Mouse (Mus musculus) CH12.LX (cell line): Measurements from ENCODE around the gene Cdc14a. TPM values are rescaled to one million over a fixed set of nuclear protein-coding genes. Genes with fewer than 3 reads are reported as not detected.

Experiments used
- DNase-seq: peaks from one replicate; pipeline ENCODE4 v3.0.0-alpha.2; 2013; ENCODE audit errors: extremely low read depth
- H3K27ac ChIP-seq: 2 replicates; pipeline ENCODE4 v1.5.1; 2012; ENCODE audit warnings: low read depth, mild to moderate bottlenecking, control low read depth, moderate library complexity; ENCODE audit not compliant: insufficient read depth
- H3K27me3 ChIP-seq: replicated peaks from 2 replicates; pipeline ENCODE3; 2012; ENCODE audit warnings: inconsistent platforms
- H3K36me3 ChIP-seq, 2 experiments: replicated peaks in 1 of 2; 2 replicates each; pipeline versions ENCODE3 to v1.6.1; 2012; ENCODE audit warnings: inconsistent platforms in 1 of 2, low read length in 1 of 2, mild to moderate bottlenecking in 1 of 2, mixed read lengths in 1 of 2, moderate library complexity in 1 of 2; ENCODE audit not compliant: control insufficient read depth in 1 of 2, insufficient read depth in 1 of 2
- H3K4me1 ChIP-seq, 2 experiments: 2 replicates each; pipeline ENCODE4 v1.6.1; 2012; ENCODE audit warnings: inconsistent platforms in 1 of 2, moderate library complexity in 1 of 2; ENCODE audit not compliant: insufficient read depth in 2 of 2, control insufficient read depth in 1 of 2
- H3K4me2 ChIP-seq: 2 replicates; pipeline ENCODE4 v1.6.1; 2012; ENCODE audit warnings: low read depth, mild to moderate bottlenecking, control low read depth; ENCODE audit not compliant: poor library complexity, insufficient read depth, severe bottlenecking
- H3K4me3 ChIP-seq, 3 experiments: fragments of 150-350 bp in 1 of 3; sonication (generic) in 1 of 3; replicated peaks in 1 of 3; 2 replicates each; pipeline versions ENCODE3 to v1.5.1; 2011 to 2012; ENCODE audit warnings: low read depth in 2 of 3, low read length in 2 of 3, mild to moderate bottlenecking in 2 of 3, moderate library complexity in 2 of 3, control low read depth in 1 of 3, improper control_type of control experiment in 1 of 3, inconsistent platforms in 1 of 3, mixed read lengths in 1 of 3; ENCODE audit not compliant: poor library complexity in 1 of 3
- H3K79me2 ChIP-seq: replicated peaks from 2 replicates; pipeline ENCODE4 v1.6.1; 2012; ENCODE audit warnings: mild to moderate bottlenecking, moderate library complexity; ENCODE audit not compliant: control insufficient read depth, poor library complexity, insufficient read depth, severe bottlenecking; ENCODE audit errors: extremely low read depth
- H3K9ac ChIP-seq: 2 replicates; pipeline ENCODE4 v1.6.1; 2012; ENCODE audit warnings: low read depth, mild to moderate bottlenecking, control low read depth, moderate library complexity; ENCODE audit not compliant: insufficient read depth
- H3K9me3 ChIP-seq: replicated peaks from 2 replicates; pipeline ENCODE3; 2012; ENCODE audit warnings: low read length, inconsistent platforms, mixed read lengths
- BHLHE40 ChIP-seq: IDR thresholded peaks from 2 replicates; pipeline ENCODE4 v1.6.1; 2011; ENCODE audit warnings: mild to moderate bottlenecking, low read depth, low read length, improper control_type of control experiment
- CTCF ChIP-seq, 2 experiments: IDR thresholded peaks in 1 of 2; conservative IDR thresholded peaks in 1 of 2; 2 replicates each; pipeline ENCODE4 v1.5.1; 2011 to 2012; ENCODE audit warnings: low read depth in 2 of 2, low read length in 2 of 2, improper control_type of control experiment in 1 of 2, inconsistent platforms in 1 of 2, mild to moderate bottlenecking in 1 of 2, moderate library complexity in 1 of 2
- E2F4 ChIP-seq: IDR thresholded peaks from 2 replicates; pipeline ENCODE4 v1.6.1; 2011; ENCODE audit warnings: low read depth, low read length, improper control_type of control experiment; ENCODE audit not compliant: insufficient replicate concordance
- ELF1 ChIP-seq: IDR thresholded peaks from 2 replicates; pipeline ENCODE4 v1.6.1; 2014; ENCODE audit warnings: low read depth, mild to moderate bottlenecking, inconsistent platforms, low read length, improper control_type of control experiment
- EP300 ChIP-seq: IDR thresholded peaks from 2 replicates; pipeline ENCODE4 v1.6.1; 2011; ENCODE audit warnings: low read length, improper control_type of control experiment
- ETS1 ChIP-seq: conservative IDR thresholded peaks from 2 replicates; pipeline ENCODE4 v1.6.1; 2012; ENCODE audit warnings: low read depth, mild to moderate bottlenecking, inconsistent platforms, low read length, improper control_type of control experiment, moderate library complexity
- GABPA ChIP-seq: IDR thresholded peaks from 2 replicates; pipeline ENCODE4 v1.6.1; 2012; ENCODE audit warnings: low read depth, low read length, improper control_type of control experiment, inconsistent platforms; ENCODE audit not compliant: insufficient replicate concordance
- HCFC1 ChIP-seq: IDR thresholded peaks from 2 replicates; pipeline ENCODE4 v1.6.1; 2012; ENCODE audit warnings: low read depth, mild to moderate bottlenecking, inconsistent platforms, low read length, improper control_type of control experiment
- KAT2A ChIP-seq: IDR thresholded peaks from 2 replicates; pipeline ENCODE4 v1.6.1; 2012; ENCODE audit warnings: low read length, improper control_type of control experiment, inconsistent platforms; ENCODE audit not compliant: insufficient replicate concordance
- MAFK ChIP-seq: IDR thresholded peaks from 2 replicates; pipeline ENCODE4 v1.6.1; 2011; ENCODE audit warnings: low read length, improper control_type of control experiment; ENCODE audit not compliant: insufficient replicate concordance
- MAZ ChIP-seq: IDR thresholded peaks from 2 replicates; pipeline ENCODE4 v1.6.1; 2012; ENCODE audit warnings: low read depth, mild to moderate bottlenecking, inconsistent platforms, low read length, improper control_type of control experiment, moderate library complexity
- MEF2A ChIP-seq: IDR thresholded peaks from 2 replicates; pipeline ENCODE4 v1.6.1; 2014; ENCODE audit warnings: low read depth, mild to moderate bottlenecking, inconsistent platforms, low read length, improper control_type of control experiment, borderline replicate concordance
- MXI1 ChIP-seq: IDR thresholded peaks from 2 replicates; pipeline ENCODE4 v1.6.1; 2011; ENCODE audit warnings: mild to moderate bottlenecking, low read depth, low read length, improper control_type of control experiment
- MYC ChIP-seq: IDR thresholded peaks from 2 replicates; pipeline ENCODE4 v1.6.1; 2011; ENCODE audit warnings: low read depth, mild to moderate bottlenecking, improper control_type of control experiment, low read length
- NELFE ChIP-seq: IDR thresholded peaks from 2 replicates; pipeline ENCODE4 v1.6.1; 2011; ENCODE audit warnings: low read depth, low read length, improper control_type of control experiment
- NRF1 ChIP-seq: IDR thresholded peaks from 2 replicates; pipeline ENCODE4 v1.6.1; 2014; ENCODE audit warnings: low read depth, mild to moderate bottlenecking, inconsistent platforms, low read length, improper control_type of control experiment, moderate library complexity
- PAX5 ChIP-seq: IDR thresholded peaks from 2 replicates; pipeline ENCODE4 v1.6.1; 2012; ENCODE audit warnings: low read length, inconsistent platforms, mixed read lengths
- POLR2A ChIP-seq: IDR thresholded peaks from 2 replicates; pipeline ENCODE4 v1.6.1; 2011; ENCODE audit warnings: low read depth, mild to moderate bottlenecking, improper control_type of control experiment, low read length
- POLR2AphosphoS2 ChIP-seq: IDR thresholded peaks from 2 replicates; pipeline ENCODE4 v1.6.1; 2011; ENCODE audit warnings: low read depth, low read length, improper control_type of control experiment
- RAD21 ChIP-seq: IDR thresholded peaks from 2 replicates; pipeline ENCODE4 v1.6.1; 2011; ENCODE audit warnings: low read depth, mild to moderate bottlenecking, low read length, improper control_type of control experiment, moderate library complexity
- RCOR1 ChIP-seq: conservative IDR thresholded peaks from 2 replicates; pipeline ENCODE4 v1.6.1; 2012; ENCODE audit warnings: low read depth, mild to moderate bottlenecking, inconsistent platforms, low read length, improper control_type of control experiment
- SIN3A ChIP-seq: IDR thresholded peaks from 2 replicates; pipeline ENCODE4 v1.6.1; 2012; ENCODE audit warnings: low read length, improper control_type of control experiment, inconsistent platforms
- SMC3 ChIP-seq: IDR thresholded peaks from 2 replicates; pipeline ENCODE4 v1.6.1; 2011; ENCODE audit warnings: low read depth, low read length, improper control_type of control experiment
- TCF12 ChIP-seq: IDR thresholded peaks from 2 replicates; pipeline ENCODE4 v1.6.1; 2014; ENCODE audit warnings: low read depth, mild to moderate bottlenecking, inconsistent platforms, low read length, improper control_type of control experiment
- USF2 ChIP-seq: conservative IDR thresholded peaks from 2 replicates; pipeline ENCODE4 v1.6.1; 2011; ENCODE audit warnings: low read depth, low read length, improper control_type of control experiment
- ZKSCAN1 ChIP-seq: IDR thresholded peaks from 2 replicates; pipeline ENCODE4 v1.6.1; 2012; ENCODE audit warnings: low read depth, inconsistent platforms, low read length, improper control_type of control experiment, borderline replicate concordance
- ZMIZ1 ChIP-seq: IDR thresholded peaks from 2 replicates; pipeline ENCODE4 v1.6.1; 2012; ENCODE audit warnings: low read depth, mild to moderate bottlenecking, inconsistent platforms, low read length, improper control_type of control experiment
- dilution Hi-C: fragments of 300-500 bp; cut with MboI; formaldehyde crosslinking; loops from 2 replicates; pipeline ENCODE4 v1.14.3; 2020; ENCODE audit warnings: low sequenced_read_pairs; ENCODE audit not compliant: extremely low pct_unique_long_range_greater_than_20kb, extremely low pct_ligation_motif_present
- in situ Hi-C: fragments of 300-500 bp; cut with MboI; formaldehyde crosslinking; loops from 3 replicates; pipeline ENCODE4 v1.14.3; 2019; ENCODE audit warnings: low sequenced_read_pairs, low pct_ligation_motif_present, low pct_unique_long_range_greater_than_20kb, mixed read lengths
- polyA plus RNA-seq: library from polyadenylated mRNA; unstranded; fragments of >175 nt; gene quantifications from 2 replicates; pipeline ENCODE4 v1.2.1, GENCODE M21; 2012; ENCODE audit warnings: low read depth; ENCODE audit not compliant: insufficient read length
- total RNA-seq, 2 experiments: library from RNA; depleted of rRNA; stranded (reverse); fragments of 300-350 nt in 1 of 2; fragments of >200 nt in 1 of 2; gene quantifications; 2 replicates each; pipeline ENCODE4 v1.2.3; 2012 to 2014

Cdc14a gene
- total and polyA plus RNA-seq, 3 experiments: 9.4 to 12.1 (median 9.8) TPM

DNA sequence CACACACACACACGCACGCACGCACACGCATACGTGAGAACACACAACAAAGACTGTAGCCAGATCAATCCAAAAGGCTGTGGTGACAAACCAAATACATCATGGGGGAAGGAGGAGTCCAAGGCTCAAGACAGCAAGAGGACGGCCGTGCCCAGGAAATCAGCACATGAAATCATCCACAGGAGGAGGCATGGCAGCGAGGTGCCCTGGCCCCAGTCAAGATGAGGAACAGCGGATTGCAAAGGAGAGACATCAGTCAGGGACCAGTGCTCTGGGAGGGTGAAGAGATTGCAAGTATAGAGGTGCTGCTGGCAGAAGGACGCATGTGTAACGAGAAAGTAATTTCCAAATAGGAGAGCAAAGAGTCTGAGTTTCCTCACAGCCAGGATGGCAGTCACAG is 22.4 kb downstream of the Cdc14a start:
- in situ Hi-C loops: no loop called here
- Histone ChIP-seq H3K4me3 (no peak overlapping the region), H3K9ac (no peak overlapping the region), H3K9me3 (no peaks in the 10 kb centered on the region), H3K27me3 (no peaks in the 10 kb centered on the region), H3K36me3 (peaks cover 35 to 63% of the 10 kb centered on the region in 2 experiments), H3K4me2 (no peak overlapping the region), H3K27ac (no peak overlapping the region), H3K4me1 (peaks cover 0 to 3% of the 10 kb centered on the region in 2 experiments; a peak in 2 of 4 replicates), H3K79me2 (0 out of 2 replicates have a peak, but pooled peaks cover 3% of the 10 kb centered on the region)
- DNase-seq: no peak
- dilution Hi-C loops: no loop called here
- TF ChIP-seq TCF12: no peak
- no peak for TF ChIP-seq SIN3A
- no peak for TF ChIP-seq E2F4
- no peak for TF ChIP-seq POLR2A
- TF ChIP-seq BHLHE40: no peak
- TF ChIP-seq KAT2A: no peak
- no peak for TF ChIP-seq RCOR1
- no peak for TF ChIP-seq MAZ
- no peak for TF ChIP-seq ETS1
- TF ChIP-seq HCFC1: no peak
- no peak for TF ChIP-seq ZKSCAN1
- no peak for TF ChIP-seq NELFE
- no peak for TF ChIP-seq MEF2A
- no peak for TF ChIP-seq RAD21
- TF ChIP-seq MAFK: no peak

DNA sequence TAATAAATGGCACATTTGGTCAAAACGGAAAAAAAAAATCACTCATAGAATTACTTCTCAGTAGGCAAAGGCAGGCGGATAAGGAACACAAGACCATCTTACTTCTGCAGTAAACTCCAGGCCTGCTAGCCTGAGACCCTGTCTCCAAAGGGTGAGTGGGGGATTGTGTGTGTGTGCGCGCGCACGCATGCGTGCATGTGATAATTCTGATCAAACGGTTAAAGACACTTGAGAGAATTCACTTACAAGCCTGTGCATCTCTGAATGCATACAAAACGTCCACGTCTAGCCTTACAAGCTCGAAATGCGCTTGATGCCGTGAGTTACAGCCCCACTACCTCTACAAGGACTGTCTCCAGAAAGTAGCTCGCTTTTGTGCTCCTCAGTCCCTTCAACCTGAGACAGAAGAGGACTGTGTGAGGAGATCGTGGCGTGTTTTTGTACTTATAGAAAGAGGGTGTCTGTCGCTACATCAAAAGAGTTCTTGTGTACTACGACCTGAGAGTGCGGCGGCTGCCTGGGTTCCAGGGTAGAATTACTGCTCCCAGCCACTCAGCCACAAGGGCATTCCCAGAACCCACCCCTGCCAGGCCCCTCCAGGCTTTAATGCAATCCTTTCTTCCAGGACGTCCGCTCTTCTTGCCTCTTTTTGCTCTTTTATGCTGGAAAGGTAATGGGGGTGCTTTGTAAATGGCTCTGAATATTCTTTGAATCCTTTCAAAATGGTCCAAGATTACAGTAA is 24.3 kb downstream of the Cdc14a start:
- H3K27me3 ChIP-seq: no peaks in the 10 kb centered on the region
- H3K79me2 ChIP-seq: no peaks in the 10 kb centered on the region; the same call in 1 of the 2 replicates
- no peak overlapping the region for H3K4me2 ChIP-seq
- in situ Hi-C loops: no loop called here
- H3K36me3 ChIP-seq: peaks cover 30 to 58% of the 10 kb centered on the region in 2 experiments
- no peaks in the 10 kb centered on the region for H3K9me3 ChIP-seq
- no peak overlapping the region for H3K4me3 ChIP-seq
- H3K4me1 ChIP-seq: no peaks in the 10 kb centered on the region
- no peak overlapping the region for H3K9ac ChIP-seq
- TF ChIP-seq E2F4: no peak
- no peak for TF ChIP-seq EP300
- TF ChIP-seq RCOR1: no peak
- no peak for TF ChIP-seq PAX5
- no peak for TF ChIP-seq MEF2A
- TF ChIP-seq ELF1: no peak
- TF ChIP-seq ZMIZ1: no peak
- no peak for TF ChIP-seq USF2
- TF ChIP-seq MXI1: no peak
- no peak for TF ChIP-seq MYC
- no peak for TF ChIP-seq ETS1
- TF ChIP-seq SIN3A: no peak
- TF ChIP-seq TCF12: no peak
- TF ChIP-seq ZKSCAN1: no peak
- TF ChIP-seq SMC3: no peak
- no peak for TF ChIP-seq GABPA
- no peak for TF ChIP-seq POLR2AphosphoS2
- TF ChIP-seq CTCF (conservative IDR thresholded peaks at IDR 0.05 in 1 of 2, IDR thresholded peaks at IDR 0.05 in 1 of 2; ENCODE audit: low read depth in 2 of 2, low read length in 2 of 2): no peak
- TF ChIP-seq BHLHE40: no peak
- TF ChIP-seq NRF1: no peak
- no peak for DNase-seq
- dilution Hi-C loops: no loop called here
- no peak overlapping the region for H3K27ac ChIP-seq
